ENCODE assay signal across 9 mouse cellular contexts in genomic region chr1:151080510-151080980, GRCm38 (mm10).
DNase-seq lines count a peak whose midpoint lies in the region; ATAC-seq and TF ChIP-seq lines count a peak whose summit lies in the region.
"Had no signal": no experiment of that assay in that cellular context is flagged by ENCODE, and none has a peak within 500 bp of the region (broad histone marks: within the 10 kb centered on the region; RNA-seq: fewer than 3 reads in every experiment).

No protein-coding gene starts in this region.

- no peak overlapping the region for H3K4me2 ChIP-seq in lung, postnatal 0 days (replicated peaks; ENCODE audit: low read depth, low read length)
- H3K4me2 ChIP-seq in forebrain, embryonic 15.5 days (replicated peaks): no peak overlapping the region
- H3K4me2 ChIP-seq: forebrain, embryonic 12.5 days had no signal

- peaks cover 38% of the 10 kb centered on the region for H3K4me1 ChIP-seq in erythroblast, embryonic 14.5 days (ENCODE audit: control insufficient read depth)
- H3K4me1 ChIP-seq in lung, postnatal 0 days (ENCODE audit: insufficient read depth, low read depth, low read length): no peaks in the 10 kb centered on the region
- peaks cover 4% of the 10 kb centered on the region; the same call in 1 of the 2 replicates for H3K4me1 ChIP-seq in forebrain, embryonic 15.5 days
- H3K4me1 ChIP-seq: forebrain, embryonic 12.5 days had no signal

- TF ChIP-seq EP300 in lung, postnatal 0 days (IDR thresholded peaks at IDR 0.05): no peak

- H3K4me3 ChIP-seq in erythroblast, embryonic 14.5 days (replicated peaks): peak overlapping the region; percentile 28
- H3K4me3 ChIP-seq in lung, postnatal 0 days (ENCODE audit: low read depth, low read length): no peak overlapping the region
- no peak overlapping the region for H3K4me3 ChIP-seq in forebrain, embryonic 15.5 days
- H3K4me3 ChIP-seq: forebrain, embryonic 12.5 days had no signal

- H3K27me3 ChIP-seq in erythroblast, embryonic 14.5 days (ENCODE audit: control insufficient read depth): no peaks in the 10 kb centered on the region
- H3K27me3 ChIP-seq in lung, postnatal 0 days (replicated peaks; ENCODE audit: insufficient read depth, low read length): no peaks in the 10 kb centered on the region
- H3K27me3 ChIP-seq in forebrain, embryonic 15.5 days: no peaks in the 10 kb centered on the region
- H3K27me3 ChIP-seq: forebrain, embryonic 12.5 days had no signal

- WGBS in lung, postnatal 0 days: 53% methylated on average over 9 of the region's 9 CpGs
- 72% methylated on average over 9 of the region's 9 CpGs for WGBS in forebrain, embryonic 15.5 days

- H3K9me3 ChIP-seq in erythroblast, embryonic 14.5 days (ENCODE audit: control insufficient read depth, low read length): no peaks in the 10 kb centered on the region
- no peaks in the 10 kb centered on the region for H3K9me3 ChIP-seq in lung, postnatal 0 days (ENCODE audit: low read length)
- no peaks in the 10 kb centered on the region for H3K9me3 ChIP-seq in forebrain, embryonic 15.5 days
- H3K9me3 ChIP-seq: forebrain, embryonic 12.5 days had no signal

- H3K9ac ChIP-seq in lung, postnatal 0 days (replicated peaks; ENCODE audit: low read depth): no peak overlapping the region
- H3K9ac ChIP-seq in forebrain, embryonic 15.5 days (replicated peaks): no peak overlapping the region
- H3K9ac ChIP-seq: forebrain, embryonic 12.5 days had no signal

- TF ChIP-seq CTCF in lung, postnatal 0 days (IDR thresholded peaks at IDR 0.05): no peak

- no peaks in the 10 kb centered on the region for H3K36me3 ChIP-seq in erythroblast, embryonic 14.5 days (ENCODE audit: control insufficient read depth)
- no peaks in the 10 kb centered on the region for H3K36me3 ChIP-seq in lung, postnatal 0 days (ENCODE audit: insufficient read depth, low read length)
- no peaks in the 10 kb centered on the region for H3K36me3 ChIP-seq in forebrain, embryonic 15.5 days
- H3K36me3 ChIP-seq: forebrain, embryonic 12.5 days had no signal

- DNase-seq in ZHBTc4 (ENCODE audit: low read depth, low spot score): peak; percentile 25
- peak; percentile 53 to 56 for DNase-seq in kidney, adult 8-10 months
- peak; percentile 17 for DNase-seq in lung, postnatal 0 days (ENCODE audit: low spot score)
- no peak for DNase-seq in layer of hippocampus, postnatal 10 days (ENCODE audit: low spot score in 2 of 2)
- no peak for DNase-seq in frontal cortex, postnatal 10 days (ENCODE audit: low spot score in 2 of 2)

- ATAC-seq in lung, postnatal 0 days: no peak
- no peak for ATAC-seq in forebrain, embryonic 15.5 days (replicated peaks)

- no peak overlapping the region for H3K27ac ChIP-seq in lung, postnatal 0 days (ENCODE audit: low read length)
- H3K27ac ChIP-seq in forebrain, embryonic 15.5 days (replicated peaks): no peak overlapping the region
- H3K27ac ChIP-seq: forebrain, embryonic 12.5 days; macrophage had no signal

Comparison
In these comparisons a context has a peak if more than half of its experiments do, and no peak if none do; other contexts are left out.
1. DNase-seq: peak in ZHBTc4 (single experiment), kidney, adult 8-10 months (2 of 2) and lung, postnatal 0 days (single experiment); none in layer of hippocampus, postnatal 10 days (0 of 2) and frontal cortex, postnatal 10 days (0 of 2).